Mouse (Mus musculus) CH12.LX (cell line): Measurements from ENCODE around the gene Itpk1. TPM values are rescaled to one million over a fixed set of nuclear protein-coding genes. Genes with fewer than 3 reads are reported as not detected.

Experiments used
- DNase-seq: peaks from one replicate; pipeline ENCODE4 v3.0.0-alpha.2; 2013; ENCODE audit errors: extremely low read depth
- H3K27ac ChIP-seq: 2 replicates; pipeline ENCODE4 v1.5.1; 2012; ENCODE audit warnings: low read depth, mild to moderate bottlenecking, control low read depth, moderate library complexity; ENCODE audit not compliant: insufficient read depth
- H3K27me3 ChIP-seq: replicated peaks from 2 replicates; pipeline ENCODE3; 2012; ENCODE audit warnings: inconsistent platforms
- H3K36me3 ChIP-seq, 2 experiments: replicated peaks in 1 of 2; 2 replicates each; pipeline versions ENCODE3 to v1.6.1; 2012; ENCODE audit warnings: inconsistent platforms in 1 of 2, low read length in 1 of 2, mild to moderate bottlenecking in 1 of 2, mixed read lengths in 1 of 2, moderate library complexity in 1 of 2; ENCODE audit not compliant: control insufficient read depth in 1 of 2, insufficient read depth in 1 of 2
- H3K4me1 ChIP-seq, 2 experiments: 2 replicates each; pipeline ENCODE4 v1.6.1; 2012; ENCODE audit warnings: inconsistent platforms in 1 of 2, moderate library complexity in 1 of 2; ENCODE audit not compliant: insufficient read depth in 2 of 2, control insufficient read depth in 1 of 2
- H3K4me2 ChIP-seq: 2 replicates; pipeline ENCODE4 v1.6.1; 2012; ENCODE audit warnings: low read depth, mild to moderate bottlenecking, control low read depth; ENCODE audit not compliant: poor library complexity, insufficient read depth, severe bottlenecking
- H3K4me3 ChIP-seq, 3 experiments: fragments of 150-350 bp in 1 of 3; sonication (generic) in 1 of 3; replicated peaks in 1 of 3; 2 replicates each; pipeline versions ENCODE3 to v1.5.1; 2011 to 2012; ENCODE audit warnings: low read depth in 2 of 3, low read length in 2 of 3, mild to moderate bottlenecking in 2 of 3, moderate library complexity in 2 of 3, control low read depth in 1 of 3, improper control_type of control experiment in 1 of 3, inconsistent platforms in 1 of 3, mixed read lengths in 1 of 3; ENCODE audit not compliant: poor library complexity in 1 of 3
- H3K79me2 ChIP-seq: replicated peaks from 2 replicates; pipeline ENCODE4 v1.6.1; 2012; ENCODE audit warnings: mild to moderate bottlenecking, moderate library complexity; ENCODE audit not compliant: control insufficient read depth, poor library complexity, insufficient read depth, severe bottlenecking; ENCODE audit errors: extremely low read depth
- H3K9ac ChIP-seq: 2 replicates; pipeline ENCODE4 v1.6.1; 2012; ENCODE audit warnings: low read depth, mild to moderate bottlenecking, control low read depth, moderate library complexity; ENCODE audit not compliant: insufficient read depth
- H3K9me3 ChIP-seq: replicated peaks from 2 replicates; pipeline ENCODE3; 2012; ENCODE audit warnings: low read length, inconsistent platforms, mixed read lengths
- BHLHE40 ChIP-seq: IDR thresholded peaks from 2 replicates; pipeline ENCODE4 v1.6.1; 2011; ENCODE audit warnings: mild to moderate bottlenecking, low read depth, low read length, improper control_type of control experiment
- CHD2 ChIP-seq: IDR thresholded peaks from 2 replicates; pipeline ENCODE4 v1.6.1; 2011; ENCODE audit warnings: low read length, improper control_type of control experiment
- CTCF ChIP-seq, 2 experiments: IDR thresholded peaks in 1 of 2; conservative IDR thresholded peaks in 1 of 2; 2 replicates each; pipeline ENCODE4 v1.5.1; 2011 to 2012; ENCODE audit warnings: low read depth in 2 of 2, low read length in 2 of 2, improper control_type of control experiment in 1 of 2, inconsistent platforms in 1 of 2, mild to moderate bottlenecking in 1 of 2, moderate library complexity in 1 of 2
- E2F4 ChIP-seq: IDR thresholded peaks from 2 replicates; pipeline ENCODE4 v1.6.1; 2011; ENCODE audit warnings: low read depth, low read length, improper control_type of control experiment; ENCODE audit not compliant: insufficient replicate concordance
- ELF1 ChIP-seq: IDR thresholded peaks from 2 replicates; pipeline ENCODE4 v1.6.1; 2014; ENCODE audit warnings: low read depth, mild to moderate bottlenecking, inconsistent platforms, low read length, improper control_type of control experiment
- EP300 ChIP-seq: IDR thresholded peaks from 2 replicates; pipeline ENCODE4 v1.6.1; 2011; ENCODE audit warnings: low read length, improper control_type of control experiment
- GABPA ChIP-seq: IDR thresholded peaks from 2 replicates; pipeline ENCODE4 v1.6.1; 2012; ENCODE audit warnings: low read depth, low read length, improper control_type of control experiment, inconsistent platforms; ENCODE audit not compliant: insufficient replicate concordance
- IRF4 ChIP-seq: IDR thresholded peaks from 2 replicates; pipeline ENCODE4 v1.6.1; 2014; ENCODE audit warnings: low read depth, mild to moderate bottlenecking, inconsistent platforms, low read length, improper control_type of control experiment
- MAFK ChIP-seq: IDR thresholded peaks from 2 replicates; pipeline ENCODE4 v1.6.1; 2011; ENCODE audit warnings: low read length, improper control_type of control experiment; ENCODE audit not compliant: insufficient replicate concordance
- MEF2A ChIP-seq: IDR thresholded peaks from 2 replicates; pipeline ENCODE4 v1.6.1; 2014; ENCODE audit warnings: low read depth, mild to moderate bottlenecking, inconsistent platforms, low read length, improper control_type of control experiment, borderline replicate concordance
- PAX5 ChIP-seq: IDR thresholded peaks from 2 replicates; pipeline ENCODE4 v1.6.1; 2012; ENCODE audit warnings: low read length, inconsistent platforms, mixed read lengths
- POLR2AphosphoS2 ChIP-seq: IDR thresholded peaks from 2 replicates; pipeline ENCODE4 v1.6.1; 2011; ENCODE audit warnings: low read depth, low read length, improper control_type of control experiment
- RAD21 ChIP-seq: IDR thresholded peaks from 2 replicates; pipeline ENCODE4 v1.6.1; 2011; ENCODE audit warnings: low read depth, mild to moderate bottlenecking, low read length, improper control_type of control experiment, moderate library complexity
- SIN3A ChIP-seq: IDR thresholded peaks from 2 replicates; pipeline ENCODE4 v1.6.1; 2012; ENCODE audit warnings: low read length, improper control_type of control experiment, inconsistent platforms
- SMC3 ChIP-seq: IDR thresholded peaks from 2 replicates; pipeline ENCODE4 v1.6.1; 2011; ENCODE audit warnings: low read depth, low read length, improper control_type of control experiment
- TCF12 ChIP-seq: IDR thresholded peaks from 2 replicates; pipeline ENCODE4 v1.6.1; 2014; ENCODE audit warnings: low read depth, mild to moderate bottlenecking, inconsistent platforms, low read length, improper control_type of control experiment
- USF2 ChIP-seq: conservative IDR thresholded peaks from 2 replicates; pipeline ENCODE4 v1.6.1; 2011; ENCODE audit warnings: low read depth, low read length, improper control_type of control experiment
- ZC3H11A ChIP-seq: IDR thresholded peaks from 2 replicates; pipeline ENCODE4 v1.6.1; 2012; ENCODE audit warnings: low read depth, mild to moderate bottlenecking, inconsistent platforms, low read length, improper control_type of control experiment
- dilution Hi-C: fragments of 300-500 bp; cut with MboI; formaldehyde crosslinking; loops from 2 replicates; pipeline ENCODE4 v1.14.3; 2020; ENCODE audit warnings: low sequenced_read_pairs; ENCODE audit not compliant: extremely low pct_unique_long_range_greater_than_20kb, extremely low pct_ligation_motif_present
- in situ Hi-C: fragments of 300-500 bp; cut with MboI; formaldehyde crosslinking; loops from 3 replicates; pipeline ENCODE4 v1.14.3; 2019; ENCODE audit warnings: low sequenced_read_pairs, low pct_ligation_motif_present, low pct_unique_long_range_greater_than_20kb, mixed read lengths
- polyA plus RNA-seq: library from polyadenylated mRNA; unstranded; fragments of >175 nt; gene quantifications from 2 replicates; pipeline ENCODE4 v1.2.1, GENCODE M21; 2012; ENCODE audit warnings: low read depth; ENCODE audit not compliant: insufficient read length
- total RNA-seq, 2 experiments: library from RNA; depleted of rRNA; stranded (reverse); fragments of 300-350 nt in 1 of 2; fragments of >200 nt in 1 of 2; gene quantifications; 2 replicates each; pipeline ENCODE4 v1.2.3; 2012 to 2014

Itpk1 gene
- total and polyA plus RNA-seq, 3 experiments, result 14.0 to 25.1 (median 19.2) TPM

DNA sequence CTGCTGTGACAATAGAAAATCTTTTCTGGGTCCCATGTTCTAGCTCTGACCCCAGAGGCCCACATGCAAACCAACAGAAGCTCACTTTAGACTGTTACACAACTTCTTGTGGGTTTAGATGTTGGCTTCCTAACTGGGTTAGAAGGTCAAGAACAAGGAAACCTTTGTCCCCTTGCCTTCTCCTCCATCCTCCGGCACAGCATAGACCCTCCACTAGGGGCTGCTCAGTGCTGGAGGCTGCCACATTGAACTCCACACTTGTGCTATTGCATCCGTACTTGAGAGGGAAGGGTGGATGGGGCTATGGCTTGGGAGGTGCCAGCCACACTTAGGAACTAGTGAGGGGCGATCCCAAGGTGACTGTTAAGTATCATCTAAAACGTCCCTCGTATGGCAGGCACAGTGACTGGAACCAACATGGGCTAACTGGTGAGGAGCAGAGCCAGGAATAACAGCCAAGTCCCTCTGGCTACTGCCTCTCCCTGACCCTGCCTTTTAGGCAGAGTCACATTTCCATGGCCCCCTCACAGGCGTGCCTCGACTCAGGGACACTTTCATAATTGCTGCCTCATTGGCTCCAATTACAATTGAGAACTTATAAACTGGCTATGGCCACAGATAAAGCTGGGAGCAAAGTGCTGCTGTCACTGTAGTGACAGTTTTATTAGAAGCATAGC is 87.7 kb downstream of the Itpk1 start:
- no peak overlapping the region for H3K4me3 ChIP-seq
- no peaks in the 10 kb centered on the region for H3K79me2 ChIP-seq
- H3K27me3 ChIP-seq, result no peaks in the 10 kb centered on the region
- TF ChIP-seq PAX5 (no peak), BHLHE40 (no peak), CTCF (conservative IDR thresholded peaks at IDR 0.05 in 1 of 2, IDR thresholded peaks at IDR 0.05 in 1 of 2; ENCODE audit: low read depth in 2 of 2, low read length in 2 of 2) (peak in 1 of 2 experiments; percentile 37; a peak in 2 of 4 replicates), SMC3 (peak; percentile 25), RAD21 (peak; percentile 9), EP300 (no peak)
- TF ChIP-seq, all 38 proteins: peak for 3
- dilution Hi-C loops, result no loop called here
- peaks cover 0 to 41% of the 10 kb centered on the region in 2 experiments; a peak in 2 of 4 replicates for H3K4me1 ChIP-seq
- no peak overlapping the region for H3K9ac ChIP-seq
- peaks cover 4 to 84% of the 10 kb centered on the region in 2 experiments for H3K36me3 ChIP-seq
- no peaks in the 10 kb centered on the region for H3K9me3 ChIP-seq
- H3K4me2 ChIP-seq, result no peak overlapping the region
- no peak overlapping the region for H3K27ac ChIP-seq
- DNase-seq, result no peak
- in situ Hi-C loops, result no loop called here

DNA sequence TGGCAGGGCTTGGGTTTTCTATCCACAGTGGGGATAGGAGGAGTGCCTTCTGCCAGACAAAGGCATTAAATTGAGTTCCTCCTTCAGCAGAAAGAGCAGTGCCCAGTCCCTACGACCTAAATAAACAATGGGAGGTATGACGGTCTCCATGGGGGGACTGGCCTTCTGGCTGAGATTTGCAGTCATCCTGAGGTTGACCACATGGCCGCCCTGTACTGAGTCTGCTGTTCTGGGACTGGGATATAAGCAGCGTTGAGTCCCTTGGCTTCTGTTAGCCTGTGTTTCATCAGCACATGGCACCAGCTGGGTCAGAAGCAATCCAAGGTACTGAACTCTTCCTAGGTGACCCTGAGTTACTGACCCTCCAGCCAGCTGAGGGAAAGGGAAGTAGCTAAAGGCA is 88.5 kb downstream of the Itpk1 start:
- Histone ChIP-seq H3K36me3 (peaks cover 3 to 84% of the 10 kb centered on the region in 2 experiments), H3K27ac (no peak overlapping the region), H3K4me3 (no peak overlapping the region), H3K4me2 (no peak overlapping the region), H3K4me1 (peaks cover 0 to 40% of the 10 kb centered on the region in 2 experiments; a peak in 2 of 4 replicates), H3K27me3 (no peaks in the 10 kb centered on the region), H3K79me2 (no peaks in the 10 kb centered on the region), H3K9me3 (no peaks in the 10 kb centered on the region), H3K9ac (no peak overlapping the region)
- dilution Hi-C loops (no loop called here), in situ Hi-C loops (no loop called here)
- DNase-seq, result no peak
- TF ChIP-seq RAD21 (no peak), SIN3A (no peak), IRF4 (no peak), ZC3H11A (no peak), GABPA (no peak), E2F4 (no peak)

DNA sequence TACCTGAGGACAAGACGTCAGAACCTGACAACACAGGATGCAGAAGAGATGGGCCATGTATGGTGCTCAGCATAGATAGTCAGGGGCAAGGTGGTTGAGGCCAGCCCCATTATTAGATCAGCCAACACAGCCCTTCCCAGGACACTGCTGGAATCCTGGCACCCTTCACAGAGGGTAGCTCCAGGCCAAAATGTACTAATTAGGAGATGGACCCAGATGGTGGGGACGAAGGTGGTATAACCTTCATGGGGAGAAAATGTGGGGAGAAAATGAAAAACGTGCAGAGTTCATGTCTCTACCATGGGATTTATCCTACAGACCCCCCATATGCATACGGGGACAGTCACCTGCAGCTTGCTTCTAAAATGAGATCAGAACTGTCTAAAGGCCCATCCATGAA is 91.3 kb downstream of the Itpk1 start:
- Histone ChIP-seq H3K27me3 (no peaks in the 10 kb centered on the region), H3K36me3 (peaks cover 7 to 88% of the 10 kb centered on the region in 2 experiments), H3K27ac (no peak overlapping the region), H3K9ac (no peak overlapping the region), H3K4me2 (no peak overlapping the region), H3K4me1 (peaks cover 0 to 28% of the 10 kb centered on the region in 2 experiments; a peak in 2 of 4 replicates), H3K79me2 (no peaks in the 10 kb centered on the region), H3K9me3 (no peaks in the 10 kb centered on the region), H3K4me3 (no peak overlapping the region)
- DNase-seq, result no peak
- TF ChIP-seq IRF4 (no peak), CHD2 (no peak), PAX5 (no peak), ELF1 (no peak), EP300 (no peak), CTCF (conservative IDR thresholded peaks at IDR 0.05 in 1 of 2, IDR thresholded peaks at IDR 0.05 in 1 of 2; ENCODE audit: low read depth in 2 of 2, low read length in 2 of 2) (no peak), POLR2AphosphoS2 (no peak), TCF12 (no peak), MAFK (no peak), USF2 (no peak), MEF2A (no peak), GABPA (no peak)
- dilution Hi-C loops (no loop called here), in situ Hi-C loops (no loop called here)
